Mouse (Mus musculus): ENCODE data around the gene Gzmm.

- no peak for TF ChIP-seq CTCF (conservative IDR thresholded peaks at IDR 0.05; ENCODE audit: low read length)
- TF ChIP-seq POU5F1 (IDR thresholded peaks at IDR 0.05; ENCODE audit: borderline replicate concordance, low read length) = no peak
- TF ChIP-seq NANOG (IDR thresholded peaks at IDR 0.05; ENCODE audit: borderline replicate concordance, low read length) = no peak
Measured at GRCm38 (mm10) chr10:79716254-79716987, 27.6 kb downstream of the Gzmm start, which contains the start of gene Hcn2.
